Mouse (Mus musculus): ENCODE results near the gene Afmid.
"Not testable (repeated sequence)": the region's sequence is repeated elsewhere in the genome, so short reads cannot be mapped to it uniquely, and the experiment has no call there.

Afmid gene

DNA sequence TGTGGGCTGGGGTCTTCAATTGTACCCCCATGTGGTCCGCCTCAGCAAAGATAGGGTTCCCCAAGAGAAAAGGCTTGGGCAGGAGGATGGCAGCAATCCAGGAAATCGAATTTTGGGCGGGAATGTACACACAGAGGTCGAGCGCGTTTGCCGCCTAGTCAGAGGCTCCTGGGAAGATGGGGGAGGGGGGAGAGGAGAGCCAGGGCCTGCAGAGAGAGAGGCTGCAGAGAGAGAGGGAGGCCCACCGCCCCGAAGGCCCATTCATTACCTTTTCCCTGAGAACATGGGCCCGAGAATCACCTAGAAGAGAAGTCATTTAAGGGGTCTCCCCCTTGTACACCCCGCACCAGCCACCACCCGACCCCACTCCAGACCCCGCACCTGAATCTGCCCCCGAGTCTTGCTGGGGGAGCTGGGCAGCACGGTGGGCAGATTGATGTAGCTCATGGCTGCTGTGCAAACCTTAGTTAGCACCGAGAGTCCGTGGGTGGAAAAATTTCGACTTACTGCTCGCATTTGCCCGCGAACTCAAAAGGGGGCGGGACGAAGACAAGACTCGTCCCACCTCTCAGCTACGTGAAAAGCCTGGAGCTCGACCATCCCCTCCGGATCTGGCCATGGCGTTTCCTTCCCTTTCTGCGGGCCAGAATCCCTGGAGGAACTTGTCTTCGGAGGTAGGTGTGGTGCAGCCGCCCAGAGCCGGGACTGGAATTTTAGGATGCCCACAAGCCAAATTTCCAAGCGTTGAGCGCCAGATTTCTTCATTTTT, at the start of gene Afmid, which contains the start of gene Tk1:
Afmid (plus strand) TSS at position 592 of the 769 bp plus-strand sequence.
Tk1 (minus strand) TSS at position 760 of the 769 bp plus-strand sequence.
- DNase-seq (ENCODE audit: low spot score in 2 of 2), result no peak

DNA sequence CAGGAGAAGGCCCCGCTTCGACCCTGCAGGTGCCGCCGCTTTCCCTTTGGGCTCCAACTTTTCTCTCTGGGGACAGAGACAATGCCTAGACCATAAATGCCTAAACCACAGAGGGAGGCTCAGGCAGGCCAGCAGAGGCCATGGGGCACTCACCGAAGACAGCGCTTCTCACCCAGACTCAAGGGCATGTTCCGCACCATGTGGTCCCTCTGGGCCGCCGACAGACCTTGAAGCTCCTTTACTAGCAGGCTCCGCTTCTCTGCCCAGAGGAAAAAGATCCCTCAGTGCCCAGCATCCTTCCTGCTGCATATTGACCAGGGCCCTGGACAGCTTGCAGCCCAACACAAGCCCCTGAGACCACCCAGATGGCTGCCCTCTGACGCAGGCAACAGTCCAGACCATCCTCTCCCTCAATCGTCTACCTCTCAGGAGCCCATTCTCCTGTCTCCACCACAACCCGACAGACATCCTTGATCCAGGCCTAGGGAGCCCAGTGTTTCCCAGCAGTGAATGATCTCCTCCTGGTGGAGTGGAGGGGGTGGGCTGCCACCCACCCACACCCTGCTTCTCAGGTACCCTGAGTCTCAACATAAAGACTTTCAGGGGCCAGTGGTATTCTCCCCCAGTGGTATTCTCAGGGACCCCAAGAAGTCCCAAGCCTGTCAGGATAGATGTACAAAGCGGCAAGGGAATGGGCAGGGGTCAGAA, 49.5 kb upstream of the Afmid start:
- no peak for DNase-seq (ENCODE audit: low spot score in 2 of 2)

DNA sequence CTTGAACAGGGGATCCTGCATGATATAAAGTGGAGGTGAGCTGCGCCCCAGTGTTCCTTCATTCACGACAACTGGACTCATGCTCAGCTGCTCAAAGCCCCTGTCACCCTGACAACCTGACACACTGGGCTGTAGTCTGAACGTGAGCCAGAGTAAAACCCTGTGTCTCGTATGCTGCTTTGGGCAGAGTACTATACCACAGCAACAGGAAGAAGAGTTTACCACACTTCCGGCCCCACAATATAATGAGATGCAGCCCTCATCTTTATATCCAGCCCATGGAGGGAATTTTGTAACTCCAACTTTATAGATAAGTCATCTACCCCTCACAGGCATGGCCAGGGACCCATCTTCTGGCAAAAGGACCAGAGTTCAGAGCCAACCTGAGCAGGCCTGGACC, 48.6 kb upstream of the Afmid start:
- no peak for DNase-seq (ENCODE audit: low spot score in 2 of 2)

DNA sequence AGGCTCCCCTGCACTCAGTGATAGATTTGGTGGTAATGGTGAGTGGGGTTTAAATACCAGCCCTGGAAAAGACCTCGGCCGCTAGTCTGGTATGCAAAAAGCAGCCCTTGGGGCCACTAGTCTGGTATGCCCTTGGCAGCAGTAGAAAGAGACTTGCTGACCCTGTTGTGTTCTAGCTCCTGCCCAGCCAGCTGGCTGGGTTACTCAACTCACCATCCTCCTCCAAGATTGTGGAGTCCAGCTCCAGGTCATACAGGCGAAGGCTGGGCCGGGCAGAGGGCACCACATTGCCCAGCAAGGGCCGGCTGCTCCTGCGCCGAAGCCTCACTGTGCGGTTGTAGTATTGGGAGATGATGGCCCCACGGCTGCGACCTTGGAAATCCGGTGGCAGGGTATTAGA, 47.7 kb upstream of the Afmid start:
- no peak for DNase-seq (ENCODE audit: low spot score in 2 of 2)

DNA sequence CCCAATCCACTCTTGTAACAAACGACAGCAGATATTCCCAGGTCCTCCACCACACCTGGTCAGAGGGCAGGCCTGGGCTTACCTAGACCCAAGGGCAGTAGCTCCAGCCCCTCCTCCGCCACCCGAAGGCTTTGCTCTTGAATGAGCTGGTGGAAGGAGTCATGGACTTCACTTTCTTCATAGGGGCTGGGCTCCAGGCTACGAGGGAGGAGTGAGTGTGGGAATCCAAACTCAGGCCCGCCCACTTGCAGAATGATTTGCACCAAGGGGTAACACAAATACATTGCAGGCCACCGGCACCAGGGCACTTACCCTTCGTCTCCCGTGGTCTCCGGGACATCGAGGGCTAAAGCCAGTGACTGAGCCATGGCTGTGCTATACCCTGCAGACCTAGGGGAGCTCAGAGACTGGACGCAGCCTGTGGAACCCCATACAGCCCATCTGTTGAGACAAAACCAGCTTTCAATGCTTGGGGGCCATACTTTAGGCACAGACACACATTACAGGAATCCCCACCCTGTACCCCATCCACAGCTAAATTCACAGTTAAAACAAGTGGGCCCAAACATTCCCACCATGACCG, 46.8 kb upstream of the Afmid start:
- no peak for DNase-seq (ENCODE audit: low spot score in 2 of 2)

DNA sequence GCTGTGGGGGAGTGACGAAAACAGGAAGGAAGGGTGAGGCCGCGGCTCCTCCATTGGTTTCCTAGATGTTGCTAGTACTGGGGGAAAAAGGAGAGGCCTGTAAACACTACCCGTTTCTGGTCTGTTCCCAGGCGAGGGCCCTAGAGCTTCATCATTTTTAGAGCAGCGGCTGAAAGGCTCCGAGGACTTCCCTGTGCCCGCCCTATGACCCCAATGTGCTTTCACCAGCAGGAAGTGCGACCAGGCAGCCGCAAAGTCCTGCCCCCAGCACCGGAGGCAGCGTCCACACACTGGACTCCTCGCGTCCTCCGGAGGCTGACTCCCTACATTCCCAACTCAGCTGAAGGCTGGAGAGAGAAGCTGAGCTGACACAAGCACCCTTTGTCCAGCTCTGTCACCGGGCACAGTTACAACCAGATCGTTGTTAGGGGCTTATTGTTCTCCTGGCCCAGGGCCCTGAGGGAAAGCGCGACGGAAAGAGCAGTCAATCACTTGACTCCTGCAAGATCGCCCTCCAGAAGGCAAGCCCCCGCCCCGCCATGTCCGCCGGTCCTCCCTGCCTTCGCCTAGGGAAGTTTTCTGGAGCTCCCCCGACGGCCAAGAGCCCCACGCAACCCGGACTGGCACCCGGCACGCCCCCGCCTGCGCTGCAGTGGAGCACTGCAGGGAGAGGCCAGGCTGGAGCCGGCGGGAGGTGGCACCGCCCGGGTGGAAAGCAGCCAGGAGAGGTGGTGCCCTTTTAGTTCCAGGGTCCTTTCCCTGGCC, 46.1 kb upstream of the Afmid start:
- no peak for DNase-seq (ENCODE audit: low spot score in 2 of 2)

DNA sequence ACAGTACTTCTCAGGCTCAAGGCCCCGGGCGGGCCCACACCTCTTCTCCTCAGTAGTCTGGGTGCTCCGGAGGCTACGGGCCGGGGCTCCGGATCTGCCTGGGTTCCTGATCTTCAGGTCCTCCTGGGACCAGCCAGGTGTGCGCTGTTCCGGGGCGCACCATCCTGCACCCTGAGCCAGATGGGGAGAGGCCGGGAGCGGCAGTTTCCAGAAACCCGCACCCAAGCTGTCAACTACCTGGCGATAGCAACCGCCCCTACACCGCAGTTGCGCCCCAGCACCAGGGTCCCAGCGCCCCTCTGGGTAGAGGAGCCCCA, 45.6 kb upstream of the Afmid start:
- DNase-seq (ENCODE audit: low spot score in 2 of 2), result no peak

DNA sequence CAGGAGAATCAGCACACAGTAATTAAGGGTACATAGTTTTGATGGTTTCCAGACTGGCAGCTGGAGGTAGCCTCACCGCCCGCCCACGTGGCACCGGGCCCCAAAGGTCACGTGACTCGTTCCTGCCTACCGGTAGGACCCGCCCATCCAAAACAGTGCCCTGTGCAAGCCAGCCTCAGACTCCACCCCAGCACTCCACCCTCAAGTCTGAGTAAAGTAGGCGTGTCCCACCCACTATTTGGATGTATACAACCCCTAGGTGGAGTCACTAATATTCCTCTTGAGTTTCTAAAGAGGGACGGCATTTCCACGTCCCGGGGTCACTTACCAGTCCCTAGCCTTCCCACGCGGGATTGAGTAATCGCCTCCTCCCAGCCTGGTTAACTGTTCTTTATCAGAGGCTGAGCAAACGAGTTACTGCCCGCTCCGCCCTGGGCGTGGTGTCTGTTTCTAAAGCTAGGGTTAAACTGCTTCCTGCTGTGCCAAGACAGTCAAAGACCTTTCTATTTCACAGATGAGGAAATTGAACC, 45.1 kb upstream of the Afmid start:
- DNase-seq (ENCODE audit: low spot score in 2 of 2), result no peak

DNA sequence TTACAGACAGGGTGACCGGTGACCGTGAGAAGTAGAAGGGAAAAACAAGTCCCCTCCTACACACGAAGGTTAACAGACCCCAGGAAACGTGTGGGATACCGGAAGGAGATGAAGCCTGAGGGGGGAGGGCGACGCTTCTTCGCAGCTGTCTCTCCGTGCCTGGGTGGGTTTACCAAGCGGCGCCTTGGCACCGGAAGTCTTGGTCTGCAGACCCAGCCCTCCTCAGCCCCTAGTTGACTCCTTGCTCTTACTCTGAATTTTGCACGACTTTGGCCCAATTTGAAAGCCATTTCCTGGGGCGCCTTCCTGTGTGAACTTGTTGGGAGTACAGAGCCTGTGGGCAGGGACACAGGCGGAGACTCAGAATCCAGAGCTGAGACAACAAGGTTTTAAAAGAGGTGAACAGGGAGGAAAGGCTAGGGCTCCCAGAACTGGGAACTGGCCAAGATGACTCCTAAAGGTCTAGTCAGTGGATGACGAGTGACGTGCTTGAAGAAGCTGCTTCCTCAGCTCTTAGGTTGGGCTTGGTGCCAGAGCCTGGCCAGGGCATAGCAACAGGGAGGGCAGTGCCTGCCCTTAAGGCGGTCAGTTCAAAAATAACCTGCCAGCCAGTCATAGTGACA, 44.4 kb upstream of the Afmid start:
- no peak for DNase-seq (ENCODE audit: low spot score in 2 of 2)

DNA sequence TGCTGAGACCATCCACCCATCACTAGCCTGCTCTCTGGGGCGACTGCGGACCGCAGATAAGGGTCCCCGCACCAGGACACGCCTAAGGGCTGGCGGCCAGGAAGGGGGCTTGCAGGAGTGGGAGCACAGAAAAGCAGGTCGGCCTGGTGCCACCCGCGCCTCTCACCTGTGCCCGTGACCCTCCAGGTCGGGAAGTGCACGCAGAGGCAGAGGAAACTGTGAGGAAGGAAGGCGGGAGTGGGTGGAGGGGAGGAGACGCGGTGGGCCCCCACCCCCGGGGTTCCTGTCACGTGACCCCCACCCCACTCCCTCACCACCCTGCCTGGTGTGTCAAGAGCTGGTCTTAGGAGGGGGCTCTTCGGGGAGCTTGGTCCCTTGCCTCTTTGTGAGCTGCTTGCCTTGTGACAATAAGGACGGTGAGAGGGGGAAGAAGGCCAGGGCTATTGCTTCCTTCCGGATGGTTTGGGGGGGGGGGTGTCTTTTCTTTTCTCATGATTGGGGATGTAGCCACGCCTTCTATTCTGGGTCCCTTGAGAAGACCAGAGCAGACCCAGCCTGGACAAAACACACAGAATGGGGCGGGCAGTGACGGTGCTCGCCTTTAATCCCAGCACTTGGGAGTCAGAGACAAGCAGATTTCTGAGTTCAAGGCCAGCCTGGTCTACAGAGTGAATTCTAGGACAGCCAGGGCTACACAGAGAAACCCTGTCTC, 43.6 kb upstream of the Afmid start, which contains the start of the genes Tmc8 and Tmc6:
Tmc8 (plus strand) TSS at position 84 of the 712 bp plus-strand sequence.
Tmc6 (minus strand) TSS at position 206 of the 712 bp plus-strand sequence.
- no peak for DNase-seq (ENCODE audit: low spot score in 2 of 2)

DNA sequence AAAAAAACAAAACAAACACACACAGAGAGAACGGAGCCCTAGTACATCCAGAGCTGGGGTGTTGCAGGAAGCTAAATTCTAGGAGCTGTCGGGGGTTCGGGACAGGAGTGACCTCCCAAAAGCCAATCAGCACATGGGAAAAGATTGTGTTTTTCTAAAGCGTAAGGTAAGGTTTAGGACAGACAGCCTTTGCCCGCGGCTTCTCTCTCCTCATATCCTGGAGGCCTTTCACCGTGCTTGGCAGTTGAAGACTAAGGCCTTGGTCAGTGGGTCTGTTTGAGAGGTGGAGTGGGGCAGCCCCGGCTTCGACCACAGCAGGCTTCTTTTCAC, 43.1 kb upstream of the Afmid start:
- DNase-seq (ENCODE audit: low spot score in 2 of 2), result no peak

DNA sequence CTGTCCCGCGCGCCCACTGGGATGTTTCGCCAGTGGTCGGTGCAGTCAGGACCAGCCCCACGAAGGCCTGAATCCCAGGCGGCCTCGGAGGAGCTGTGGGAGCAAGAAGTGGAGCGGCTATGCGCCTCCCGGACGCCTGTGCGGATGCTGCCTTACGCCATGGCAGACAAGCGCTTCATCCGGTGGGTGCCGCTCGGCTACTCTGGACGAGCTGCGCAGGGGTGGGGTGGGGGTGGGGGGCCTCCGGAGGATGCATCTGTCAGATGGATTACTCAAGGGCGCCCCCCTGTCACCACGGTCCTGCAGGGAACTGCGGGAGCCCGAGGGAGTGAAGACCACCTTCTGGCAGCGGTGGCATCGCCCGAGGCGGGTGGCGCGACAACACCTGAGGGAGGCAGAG, 42.6 kb upstream of the Afmid start:
- DNase-seq (ENCODE audit: low spot score in 2 of 2), result no peak

DNA sequence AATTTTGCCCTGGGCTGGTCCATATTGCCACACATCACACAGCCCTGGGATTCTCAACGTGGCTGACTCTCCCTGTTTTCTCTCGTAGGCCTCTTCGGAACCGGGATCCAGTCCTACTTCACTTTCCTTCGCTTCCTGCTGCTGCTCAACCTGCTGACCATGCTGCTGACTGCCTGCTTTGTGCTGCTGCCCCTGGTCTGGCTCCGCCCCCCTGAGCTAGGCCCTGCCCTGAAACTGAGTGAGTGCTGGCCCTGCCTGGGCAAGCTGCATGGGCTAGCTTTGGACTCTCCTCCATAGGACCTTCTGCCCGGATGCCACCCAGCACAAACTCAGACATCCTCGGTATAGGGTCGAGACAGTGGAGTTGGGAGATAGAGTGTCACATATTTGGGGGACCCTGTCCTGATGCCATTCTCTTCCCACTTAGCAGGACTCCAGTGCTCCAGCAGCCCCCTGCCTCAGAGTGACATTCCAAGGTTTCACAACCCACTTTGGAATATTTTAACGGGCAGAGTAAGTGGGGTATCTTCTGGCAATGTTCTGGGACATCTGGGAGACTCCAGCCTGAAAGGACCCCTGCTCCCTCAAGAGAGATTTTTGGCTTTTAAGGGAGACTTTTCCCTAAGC, 41.9 kb upstream of the Afmid start:
- no peak for DNase-seq (ENCODE audit: low spot score in 2 of 2)

DNA sequence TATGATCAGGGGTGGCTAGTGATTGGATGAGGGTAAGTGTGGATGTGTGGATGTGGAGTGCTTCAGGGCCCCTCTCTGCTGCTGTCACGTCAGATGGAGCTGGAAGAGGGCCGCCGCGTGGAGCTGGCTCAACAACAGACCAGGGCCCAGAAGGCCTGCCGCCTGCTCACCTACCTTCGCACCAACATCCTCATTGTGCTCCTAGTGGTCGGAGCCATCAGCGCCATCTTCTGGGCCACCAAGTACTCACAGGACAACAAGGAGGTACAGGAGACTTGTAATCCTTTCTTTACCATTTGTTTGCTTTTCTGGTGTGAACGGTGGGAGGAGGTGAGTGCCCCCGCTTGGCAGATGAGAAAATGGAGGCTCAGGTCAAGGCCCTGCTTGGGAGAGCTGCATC, 39.4 kb upstream of the Afmid start:
- no peak for DNase-seq (ENCODE audit: low spot score in 2 of 2)

DNA sequence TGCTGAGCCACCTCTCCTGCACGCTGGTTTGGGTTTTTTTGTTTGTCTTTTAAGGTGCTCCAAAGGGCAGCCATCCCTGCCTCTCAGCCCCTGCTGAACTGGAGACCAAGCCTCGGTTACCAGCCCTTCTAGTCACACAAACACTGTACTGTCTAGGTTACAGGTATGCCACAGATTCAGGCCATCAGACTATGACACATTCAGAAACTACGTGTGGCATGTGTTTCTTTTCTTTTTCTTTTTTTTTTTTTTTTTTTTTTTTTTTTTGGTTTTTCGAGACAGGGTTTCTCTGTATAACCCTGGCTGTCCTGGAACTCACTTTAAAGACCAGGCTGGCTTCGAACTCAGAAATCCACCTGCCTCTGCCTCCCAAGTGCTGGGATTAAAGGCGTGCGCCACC, 37.2 kb upstream of the Afmid start:
- DNase-seq (ENCODE audit: low spot score in 2 of 2), result not testable (repeated sequence)

DNA sequence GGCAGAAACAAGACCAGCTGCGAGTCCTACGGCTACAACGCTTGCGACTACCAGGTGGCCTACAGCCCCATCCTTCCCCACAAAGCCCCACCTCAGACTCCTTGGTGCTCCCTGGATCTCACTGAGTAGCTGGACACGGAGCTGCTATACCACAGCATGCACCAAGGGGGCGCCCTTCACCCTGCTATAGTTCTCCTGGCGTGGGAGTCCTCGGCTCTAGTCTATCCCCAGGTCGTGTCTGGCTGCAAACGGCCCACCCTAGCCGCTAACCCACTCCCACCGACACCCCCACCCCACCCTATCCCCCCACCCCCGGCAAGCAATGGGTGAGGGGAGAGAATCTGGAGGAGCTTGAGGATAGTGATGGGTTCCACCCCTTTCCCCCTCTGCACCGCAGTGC, 35.4 kb upstream of the Afmid start:
- DNase-seq (ENCODE audit: low spot score in 2 of 2), result peak in 1 of 2 experiments; percentile 49

DNA sequence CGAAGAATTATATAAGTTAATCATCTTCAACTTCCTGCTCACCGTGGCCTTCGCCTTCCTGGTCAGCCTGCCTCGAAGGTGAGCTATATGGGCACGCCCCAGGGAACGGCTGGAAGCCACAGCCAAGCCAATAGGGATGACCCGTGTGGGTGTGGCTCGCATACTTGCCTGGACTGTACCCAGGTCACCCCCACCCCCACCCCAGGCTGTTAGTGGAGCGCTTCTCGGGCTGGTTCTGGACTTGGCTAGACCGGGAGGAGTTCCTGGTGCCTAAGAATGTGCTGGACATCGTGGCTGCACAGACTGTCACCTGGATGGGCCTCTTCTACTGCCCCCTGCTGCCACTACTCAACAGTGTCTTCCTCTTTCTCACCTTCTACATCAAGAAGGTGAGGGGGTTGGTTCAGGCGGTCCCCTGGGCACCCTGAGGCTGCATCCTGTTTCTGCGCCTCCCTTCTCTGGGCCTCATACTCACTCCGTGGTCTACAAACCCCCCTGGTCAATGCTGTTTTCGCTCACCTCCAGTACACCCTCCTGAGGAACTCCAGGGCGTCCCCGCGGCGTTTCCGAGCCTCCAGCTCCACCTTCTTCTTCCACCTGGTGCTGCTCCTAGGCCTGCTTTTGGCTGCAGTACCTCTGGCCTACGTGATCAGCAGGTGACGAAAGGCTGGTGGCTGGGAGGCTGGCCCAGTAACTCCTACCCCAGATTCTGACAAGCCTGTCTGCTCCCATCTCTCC, 34.9 kb upstream of the Afmid start:
- no peak for DNase-seq (ENCODE audit: low spot score in 2 of 2)

DNA sequence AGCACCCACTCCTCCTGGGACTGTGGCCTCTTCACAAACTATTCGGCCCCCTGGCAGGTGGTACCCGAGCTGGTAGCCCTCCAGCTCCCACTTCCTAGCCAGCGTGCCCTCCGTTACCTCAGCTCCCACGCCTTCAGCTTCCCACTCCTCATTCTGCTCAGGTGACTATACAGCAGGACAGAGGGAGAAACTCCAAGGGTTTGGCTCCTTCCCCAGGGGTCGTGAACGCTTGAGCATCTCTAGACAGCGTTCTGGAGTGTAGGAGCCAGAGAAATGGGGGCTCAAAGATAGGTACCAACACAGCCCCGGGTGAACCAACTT, 34.3 kb upstream of the Afmid start:
- DNase-seq (ENCODE audit: low spot score in 2 of 2), result no peak

DNA sequence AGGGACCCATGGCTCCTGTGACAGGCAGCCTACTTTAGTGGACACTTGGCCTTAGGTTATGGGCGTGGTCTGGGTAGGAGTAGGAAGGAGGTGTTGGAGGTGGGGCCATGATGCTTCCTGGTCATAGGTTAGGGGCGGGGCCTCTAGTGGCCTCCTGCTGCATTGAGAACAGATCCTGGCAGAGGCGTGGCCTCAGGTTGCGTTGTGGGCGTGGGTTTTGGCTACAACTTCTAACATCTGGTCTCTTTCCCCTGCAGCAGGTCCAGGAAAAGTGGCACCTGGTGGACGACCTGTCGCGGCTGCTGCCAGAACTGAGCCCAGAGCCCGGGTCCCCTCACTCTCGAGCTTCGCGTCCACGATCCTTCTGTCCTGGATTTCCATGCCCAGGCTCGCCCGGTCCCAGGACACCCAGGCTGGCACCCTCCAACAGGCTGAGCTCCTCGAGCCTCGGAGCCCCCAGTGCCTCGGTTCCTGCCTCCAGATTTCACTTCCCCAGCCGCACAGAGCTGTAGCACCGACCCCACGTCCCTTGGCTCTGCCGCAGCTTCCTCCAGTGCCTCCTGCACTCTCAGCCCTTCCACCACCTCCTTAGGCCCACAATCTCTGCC, 33.3 kb upstream of the Afmid start:
- no peak for DNase-seq (ENCODE audit: low spot score in 2 of 2)
